Mouse (Mus musculus): Measurements from ENCODE around the gene Hnrnpf.
"Not testable (repeated sequence)": the region's sequence is repeated elsewhere in the genome, so short reads cannot be mapped to it uniquely, and the experiment has no call there.

DNA sequence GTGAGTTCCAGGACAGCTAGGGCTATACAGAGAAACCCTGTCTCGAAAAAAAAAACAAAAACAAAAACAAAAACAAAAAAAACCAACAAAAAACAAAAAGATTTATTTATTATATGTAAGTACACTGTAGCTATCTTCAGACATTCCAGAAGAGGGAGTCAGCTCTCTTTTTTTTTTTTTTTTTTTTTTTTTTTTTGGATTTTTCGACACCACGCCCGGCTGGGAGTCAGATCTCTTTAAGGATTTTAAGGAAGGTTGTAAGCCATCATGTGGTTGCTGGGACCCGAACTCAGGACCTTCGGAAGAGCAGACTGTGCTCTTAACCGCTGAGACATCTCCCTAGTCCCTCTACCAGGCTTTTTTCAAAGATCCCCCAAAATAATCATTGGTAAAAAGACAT is 26.7 kb upstream of the Hnrnpf start:
- not testable (repeated sequence) for TF ChIP-seq CTCF, EP300 (IDR thresholded peaks at IDR 0.05)

Data from lung, postnatal 0 days (tissue).